Mouse (Mus musculus): Measurements from ENCODE around the gene Anks1.
"Not testable (repeated sequence)": the region's sequence is repeated elsewhere in the genome, so short reads cannot be mapped to it uniquely, and the experiment has no call there.

Anks1 gene

DNA sequence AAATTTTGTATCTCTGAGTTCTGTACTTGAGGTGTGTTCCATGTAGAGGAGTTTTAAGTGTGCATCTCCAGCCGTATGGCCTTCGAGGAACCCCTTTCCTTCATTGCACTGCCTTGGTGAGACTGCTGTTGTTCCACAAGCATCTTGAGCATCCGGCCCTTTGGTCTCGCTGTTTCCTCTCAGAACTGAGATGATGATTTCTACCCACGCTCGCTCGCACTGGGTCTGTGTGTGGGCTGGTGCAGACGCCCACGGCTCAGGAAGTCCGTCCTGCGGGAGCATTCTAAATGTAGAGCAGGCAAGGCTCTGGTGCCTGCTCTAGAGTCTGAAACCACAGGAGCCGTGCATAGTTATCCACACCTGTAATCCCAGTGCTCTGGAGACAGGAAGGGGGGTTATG lies 88.1 kb downstream of the Anks1 start:
- DNase-seq (ENCODE audit: low read depth, low spot score), result no peak

DNA sequence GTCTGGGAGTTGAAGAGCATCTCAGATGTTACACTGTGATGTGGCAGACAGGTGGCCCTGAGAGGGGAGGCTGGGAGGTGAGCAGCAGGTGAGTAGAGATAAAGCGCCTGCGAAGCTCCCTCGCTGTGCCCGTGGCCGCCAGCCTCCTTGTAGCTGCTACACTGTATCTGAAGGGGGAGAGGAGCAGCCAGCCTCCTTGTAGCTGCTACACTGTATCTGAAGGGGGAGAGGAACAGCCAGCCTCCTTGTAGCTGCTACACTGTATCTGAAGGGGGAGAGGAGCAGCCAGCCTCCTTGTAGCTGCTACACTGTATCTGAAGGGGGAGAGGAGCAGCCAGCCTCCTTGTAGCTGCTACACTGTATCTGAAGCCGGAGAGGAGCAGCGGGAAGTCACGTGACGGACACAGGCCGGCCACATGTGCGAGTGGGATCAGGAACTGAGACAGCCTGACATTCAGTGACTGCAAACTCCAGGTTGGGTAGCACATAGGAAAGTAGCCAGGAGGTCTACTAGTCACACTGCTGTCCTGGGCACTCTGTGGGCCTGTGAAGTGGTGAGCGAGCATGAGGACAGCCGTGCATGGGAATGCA lies 90.7 kb downstream of the Anks1 start:
- DNase-seq (ENCODE audit: low read depth, low spot score), result not testable (repeated sequence)

DNA sequence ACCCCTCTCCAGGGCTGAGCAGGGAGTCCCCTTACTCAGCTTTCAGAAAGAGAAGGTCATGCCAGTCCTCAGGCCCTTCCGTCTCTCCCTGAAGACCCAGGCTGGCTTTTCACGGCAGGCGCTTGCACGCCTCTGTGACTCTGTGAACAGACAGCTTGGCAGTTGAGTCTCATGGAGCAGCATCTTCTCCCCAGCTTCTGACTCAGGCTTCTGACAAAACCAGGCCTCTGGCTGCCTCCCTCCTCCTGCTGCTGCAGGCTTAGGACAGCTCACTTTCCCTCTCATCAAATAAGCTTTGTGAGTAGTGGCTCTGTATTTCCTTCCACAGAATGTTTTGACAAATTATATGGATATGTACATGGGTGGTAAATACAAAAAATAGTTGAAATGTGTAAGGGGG lies 91.3 kb downstream of the Anks1 start:
- no peak for DNase-seq (ENCODE audit: low read depth, low spot score)

DNA sequence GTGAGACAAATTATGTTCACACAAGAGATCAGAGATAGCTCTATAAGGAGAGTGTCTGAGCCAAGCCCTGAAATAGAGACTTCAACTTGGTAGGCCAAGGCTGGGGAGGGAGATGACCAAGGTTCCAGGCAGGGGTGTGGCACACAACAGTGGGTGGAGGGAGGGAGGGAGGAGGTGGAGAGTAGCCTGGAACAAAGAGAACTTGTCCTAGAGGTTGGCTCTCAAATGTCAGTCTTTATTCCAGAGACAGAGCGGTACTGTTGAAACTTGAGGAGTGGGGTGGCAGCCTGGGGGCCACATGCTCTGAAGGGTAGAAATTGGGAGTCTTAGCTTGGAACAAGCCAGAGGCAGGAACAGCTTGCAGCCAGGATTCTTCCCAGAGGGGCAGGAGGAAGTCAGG lies 91.7 kb downstream of the Anks1 start:
- no peak for DNase-seq (ENCODE audit: low read depth, low spot score)

DNA sequence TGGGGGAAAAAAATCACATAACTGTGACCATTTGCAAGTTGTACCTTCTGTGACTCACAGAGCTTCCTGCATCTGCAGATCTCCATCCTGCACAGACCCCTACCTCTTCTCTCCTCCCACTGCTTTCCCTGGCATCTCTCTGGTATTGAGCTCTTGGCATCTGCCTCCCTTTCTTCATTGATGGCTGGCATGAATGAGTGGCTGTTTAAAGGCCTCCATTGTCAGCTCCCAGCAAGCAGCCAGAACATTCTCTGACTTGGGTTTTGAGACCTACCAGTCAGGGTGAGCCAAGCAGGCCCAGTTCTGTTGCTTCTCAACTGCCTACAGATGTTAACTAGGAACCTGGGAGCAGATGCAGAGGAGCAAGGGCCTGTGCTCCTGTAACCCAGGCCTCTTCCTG lies 96.3 kb downstream of the Anks1 start:
- no peak for DNase-seq (ENCODE audit: low read depth, low spot score)

DNA sequence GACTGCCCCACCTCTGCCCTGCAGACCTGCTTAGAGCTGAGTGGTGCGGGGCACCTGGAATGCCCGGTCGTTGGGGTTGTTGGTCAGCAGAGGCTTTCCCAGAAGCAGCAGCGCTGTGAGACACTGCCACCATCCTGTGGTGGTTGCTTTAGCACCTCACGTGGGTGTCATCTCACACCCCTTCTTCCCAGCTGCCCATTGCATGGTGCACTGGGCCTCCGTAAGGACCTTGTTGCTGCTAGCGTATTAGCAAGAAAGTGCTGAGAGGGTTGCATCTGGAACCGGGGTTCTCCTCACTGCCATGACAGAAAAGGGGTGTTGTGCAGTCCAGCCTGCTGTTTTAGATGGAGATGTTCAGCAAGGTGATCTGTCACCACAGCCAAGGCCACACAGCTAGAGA lies 97.1 kb downstream of the Anks1 start:
- DNase-seq (ENCODE audit: low read depth, low spot score), result no peak

DNA sequence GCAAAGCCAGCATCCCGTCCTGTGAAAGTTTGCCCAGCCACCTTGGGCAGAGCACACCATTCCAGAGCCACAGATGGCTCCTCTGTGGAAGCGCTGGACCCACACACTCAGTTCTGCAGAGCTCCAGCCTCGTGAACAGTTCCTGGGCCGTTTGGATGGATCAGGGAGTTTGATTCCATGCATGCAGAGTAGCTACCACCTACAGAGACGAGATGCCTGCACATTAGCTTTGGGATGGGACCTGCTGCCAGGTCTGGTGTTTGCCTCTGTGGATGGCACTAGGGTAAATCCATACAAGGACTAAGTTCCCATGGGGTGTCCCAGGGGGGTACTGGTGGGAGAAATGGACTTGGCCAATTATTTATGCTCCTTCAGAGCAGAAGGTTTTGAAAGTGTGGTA lies 97.5 kb downstream of the Anks1 start:
- no peak for DNase-seq (ENCODE audit: low read depth, low spot score)

DNA sequence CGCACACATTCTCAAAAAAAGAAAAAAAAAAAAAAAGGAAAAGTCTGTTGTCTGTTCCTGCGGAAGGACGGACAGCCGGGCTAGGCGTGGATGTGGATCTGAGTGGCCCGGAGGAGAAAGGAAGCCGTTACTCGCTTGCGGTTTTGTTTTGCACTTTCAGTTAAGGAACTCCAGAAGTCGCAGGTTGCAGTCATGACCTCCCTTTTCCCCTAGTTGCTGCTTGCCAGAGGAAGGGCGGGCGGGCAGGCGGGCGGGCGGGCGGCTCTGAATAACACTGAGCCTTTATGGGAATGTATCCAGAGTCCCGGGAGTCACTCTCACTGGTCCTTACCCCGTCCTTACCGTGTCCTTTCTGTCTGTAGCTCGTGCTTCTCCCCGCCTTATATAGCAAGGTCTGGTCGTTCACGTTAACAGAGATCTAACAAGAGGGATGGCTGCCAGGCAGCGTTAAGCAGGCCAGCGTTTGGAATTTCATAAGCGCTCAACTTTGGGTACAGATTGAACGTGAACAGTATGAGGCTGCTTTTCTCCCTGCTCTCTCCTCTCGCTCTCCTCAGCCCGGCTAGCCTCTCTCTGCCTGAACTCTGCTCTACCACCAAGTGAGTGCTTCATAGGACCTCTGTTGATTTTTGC lies 98.2 kb downstream of the Anks1 start:
- peak; percentile 30 for DNase-seq (ENCODE audit: low read depth, low spot score)

DNA sequence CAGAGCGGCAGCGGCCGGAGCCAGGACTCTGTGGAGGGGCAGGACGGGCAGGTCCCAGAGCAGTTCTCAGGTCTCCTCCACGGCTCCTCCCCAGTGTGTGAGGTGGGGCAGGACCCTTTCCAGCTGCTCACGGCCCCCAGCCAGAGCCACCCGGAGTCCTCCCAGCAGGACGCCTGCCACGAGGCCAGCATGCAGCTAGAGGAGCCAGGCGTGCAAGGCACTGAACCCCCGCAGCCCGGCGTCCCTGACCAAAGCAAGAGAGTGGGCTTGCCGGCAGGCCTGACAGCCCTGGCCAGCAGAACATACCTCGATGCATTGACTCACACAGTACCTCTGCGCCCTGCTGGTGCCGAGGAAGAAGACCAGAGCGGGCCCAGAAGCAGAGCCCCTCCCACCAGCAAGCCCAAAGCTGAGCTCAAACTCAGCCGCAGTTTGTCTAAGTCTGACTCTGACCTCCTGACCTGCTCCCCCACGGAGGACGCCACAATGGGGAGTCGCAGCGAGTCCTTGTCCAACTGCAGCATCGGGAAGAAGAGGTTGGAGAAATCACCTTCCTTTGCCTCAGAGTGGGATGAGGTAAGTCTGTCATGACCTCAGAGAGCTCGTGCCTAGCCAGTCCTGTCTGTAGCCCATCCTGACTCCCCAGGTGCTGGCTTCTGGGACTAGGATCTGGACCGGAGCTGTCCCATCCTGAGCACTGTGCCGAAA lies 98.9 kb downstream of the Anks1 start:
- no peak for DNase-seq (ENCODE audit: low read depth, low spot score)

DNA sequence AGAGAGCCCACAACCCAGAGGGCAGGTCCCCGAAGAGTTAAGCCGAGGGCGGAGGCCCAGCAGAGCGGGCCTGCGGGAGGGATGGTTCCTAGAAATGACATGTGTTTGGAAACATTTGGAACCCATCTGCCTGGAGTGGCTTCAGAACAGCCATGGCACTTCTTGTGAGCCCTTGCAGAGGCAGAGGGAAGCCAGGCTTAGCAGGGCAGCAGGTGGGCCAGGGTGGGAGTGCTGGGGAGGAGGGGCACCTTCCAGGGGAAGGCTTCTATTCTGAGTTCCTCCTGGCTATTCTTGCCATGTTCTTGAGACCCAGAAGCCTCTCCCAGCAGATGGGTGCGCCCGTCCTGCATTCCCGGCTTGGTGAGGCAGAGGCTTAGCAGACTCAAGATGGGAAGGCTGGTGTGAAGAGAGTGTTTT lies 99.5 kb downstream of the Anks1 start:
- DNase-seq (ENCODE audit: low read depth, low spot score), result no peak

DNA sequence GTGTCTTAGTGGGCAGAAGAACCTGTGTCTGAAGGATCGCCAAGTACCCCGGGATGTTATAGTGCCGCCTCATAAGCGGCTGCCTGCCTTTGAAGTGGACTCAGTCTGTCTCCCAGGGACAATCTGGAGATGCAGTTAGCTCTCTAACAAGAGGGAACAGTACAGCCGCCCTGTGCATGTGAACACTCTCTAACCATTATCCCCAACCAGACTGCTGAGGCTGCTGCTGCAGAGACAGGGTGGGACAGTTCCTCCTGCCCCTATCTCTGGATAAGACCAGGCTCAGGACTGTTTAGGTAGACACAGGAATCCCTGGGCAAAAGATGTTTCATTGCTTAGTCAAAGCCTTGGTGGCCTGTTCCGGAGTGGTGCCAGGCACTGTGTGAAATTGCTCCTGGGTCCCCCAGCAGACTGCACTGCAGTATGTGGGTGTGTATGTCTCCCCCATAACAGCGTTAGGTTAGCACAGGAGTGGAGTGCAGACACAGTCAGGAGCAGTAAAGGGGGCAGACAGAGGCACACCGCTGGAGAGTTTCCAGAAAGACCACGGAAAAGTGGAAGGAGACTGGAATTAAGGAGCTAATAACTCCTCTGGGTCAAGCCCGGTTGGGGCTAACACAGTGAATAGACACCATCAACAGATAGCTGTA lies 100.1 kb downstream of the Anks1 start:
- no peak for DNase-seq (ENCODE audit: low read depth, low spot score)

DNA sequence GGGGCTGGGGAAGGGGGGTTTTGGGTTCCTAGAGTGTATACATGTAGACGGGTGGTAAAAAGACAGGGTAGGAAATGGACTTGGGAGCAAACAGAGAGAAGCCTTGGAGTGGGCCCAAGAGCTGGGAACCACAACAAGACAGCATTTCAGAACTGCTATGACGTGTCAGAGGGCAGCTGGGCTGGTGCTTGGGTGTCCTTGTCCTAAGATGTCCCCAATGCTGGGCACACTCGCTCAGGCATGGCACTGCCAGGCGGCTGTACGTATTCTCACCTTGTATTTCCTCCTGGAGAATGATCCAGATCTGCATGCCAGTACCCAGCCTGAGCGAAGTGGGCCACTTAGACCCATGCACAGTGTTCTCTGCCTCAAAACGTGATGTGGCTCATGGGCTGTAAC lies 100.6 kb downstream of the Anks1 start:
- no peak for DNase-seq (ENCODE audit: low read depth, low spot score)

DNA sequence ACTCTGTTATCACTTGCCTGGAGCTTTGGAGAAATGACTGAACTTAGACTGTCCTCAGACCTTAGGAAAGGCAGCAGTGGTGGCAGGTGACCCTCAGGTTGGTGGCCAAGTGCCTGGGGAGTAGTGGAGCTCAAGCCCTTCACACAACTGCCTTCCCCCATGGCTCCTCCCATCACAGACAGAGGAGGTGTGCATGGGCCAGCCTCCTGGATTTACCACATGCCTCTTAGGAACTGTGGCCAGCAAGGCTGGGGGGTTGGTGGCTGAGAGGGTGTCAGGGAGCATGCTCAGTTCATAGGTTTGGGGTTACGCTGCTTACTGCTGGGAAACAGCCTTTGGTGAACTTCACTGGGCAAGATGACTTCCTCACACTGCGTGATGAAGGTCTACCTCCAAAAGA lies 101.8 kb downstream of the Anks1 start:
- DNase-seq (ENCODE audit: low read depth, low spot score), result no peak

DNA sequence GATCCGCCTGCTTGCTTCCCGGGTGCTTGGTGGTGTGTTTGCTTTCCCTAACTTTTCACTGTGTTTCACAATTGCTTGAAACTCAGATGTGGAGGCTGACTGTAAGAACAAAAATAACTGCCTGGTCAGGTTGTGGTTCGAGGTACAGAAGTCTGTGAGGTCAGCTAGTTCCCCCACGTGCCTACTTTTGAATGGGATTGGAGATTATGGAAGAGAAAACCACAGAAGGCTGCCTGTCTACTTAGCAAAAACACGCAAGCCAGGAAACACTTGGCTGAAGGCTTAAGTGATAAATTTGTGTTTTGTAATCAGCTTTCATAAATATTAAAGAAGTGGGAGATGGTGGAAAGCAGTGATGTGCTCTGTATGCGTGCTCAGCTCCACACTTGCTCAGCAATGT lies 103.7 kb downstream of the Anks1 start:
- no peak for DNase-seq (ENCODE audit: low read depth, low spot score)

DNA sequence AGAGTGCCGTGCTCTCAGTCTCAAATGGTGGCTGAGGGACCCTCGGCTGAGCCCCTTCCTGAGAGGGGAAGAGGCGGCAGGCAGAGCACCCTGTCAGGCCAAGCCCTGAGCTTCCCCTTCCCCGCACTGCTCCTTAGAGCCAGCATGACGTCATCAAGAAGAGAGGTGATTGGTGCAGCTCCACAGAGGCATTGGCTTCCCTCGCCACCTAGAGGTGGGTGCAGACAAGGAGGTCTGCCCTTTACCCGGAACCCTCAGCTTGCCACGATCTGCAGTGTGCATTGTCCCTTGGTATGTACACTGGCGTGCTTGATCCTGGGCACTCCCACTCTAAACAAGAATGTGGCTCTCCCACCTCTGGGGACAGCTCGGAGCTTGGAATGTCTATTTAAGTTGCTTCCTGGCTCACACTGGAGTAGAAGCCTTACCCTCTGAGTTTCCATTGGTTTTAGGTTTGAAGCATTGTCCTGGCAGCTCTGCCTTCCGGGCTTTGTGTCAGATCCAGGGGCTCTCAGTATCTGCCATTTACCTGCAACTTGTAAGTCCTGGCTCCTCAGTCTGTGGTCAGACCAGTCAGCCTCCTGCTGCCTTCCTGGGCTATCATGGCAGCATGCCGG lies 104.3 kb downstream of the Anks1 start:
- peak; percentile 66 for DNase-seq (ENCODE audit: low read depth, low spot score)

DNA sequence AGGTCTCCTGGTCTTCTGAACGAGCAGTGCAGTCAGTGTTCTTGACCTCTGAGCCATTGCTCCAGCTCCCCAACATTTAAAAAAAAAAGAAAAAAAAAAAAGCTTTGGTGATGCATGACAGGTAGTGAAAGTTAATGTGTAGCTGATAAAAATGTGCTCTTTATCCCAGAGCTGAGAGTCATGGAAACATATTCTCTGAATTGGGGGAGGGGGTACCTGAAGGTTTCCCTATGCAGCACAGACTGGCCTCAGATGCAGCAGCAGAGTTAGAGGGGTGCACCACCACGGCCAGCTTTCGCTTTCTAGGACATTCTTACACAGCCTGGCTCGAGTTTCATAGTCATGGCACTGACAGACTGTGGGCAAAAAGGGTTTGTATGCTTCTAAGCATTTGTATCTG lies 105.3 kb downstream of the Anks1 start:
- DNase-seq (ENCODE audit: low read depth, low spot score), result no peak

DNA sequence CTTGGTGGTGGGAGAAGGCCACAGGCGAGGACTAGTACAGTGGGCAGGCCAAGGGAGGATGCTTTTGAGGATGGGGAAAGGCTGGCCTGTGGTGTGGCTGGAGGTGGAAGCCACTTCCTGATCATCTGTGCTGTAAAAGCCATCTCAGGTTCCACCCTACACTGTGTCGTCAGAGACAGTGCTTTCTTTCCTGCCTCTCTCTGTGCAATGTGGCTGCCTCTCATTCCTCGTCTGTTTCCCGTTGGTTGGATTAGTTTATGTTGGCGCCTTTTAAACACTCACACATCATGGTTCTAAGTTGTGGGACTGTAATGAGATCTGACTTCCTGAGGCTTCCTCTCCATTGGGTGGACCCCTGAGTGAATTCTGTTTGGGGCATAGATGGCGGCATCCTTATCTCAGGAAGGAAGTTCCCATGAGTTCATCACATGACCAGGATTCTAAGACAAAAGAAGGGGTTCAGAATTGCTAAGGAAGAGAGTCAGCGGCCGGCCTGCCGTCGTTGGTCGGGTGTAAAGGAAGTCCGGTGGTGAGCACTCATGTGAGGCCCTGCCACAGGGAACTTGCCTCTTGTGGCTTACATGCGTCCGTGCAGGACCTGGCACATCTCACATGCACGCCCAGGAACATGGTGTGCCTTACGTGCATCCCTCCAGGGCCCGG lies 106.1 kb downstream of the Anks1 start:
- DNase-seq (ENCODE audit: low read depth, low spot score), result no peak

DNA sequence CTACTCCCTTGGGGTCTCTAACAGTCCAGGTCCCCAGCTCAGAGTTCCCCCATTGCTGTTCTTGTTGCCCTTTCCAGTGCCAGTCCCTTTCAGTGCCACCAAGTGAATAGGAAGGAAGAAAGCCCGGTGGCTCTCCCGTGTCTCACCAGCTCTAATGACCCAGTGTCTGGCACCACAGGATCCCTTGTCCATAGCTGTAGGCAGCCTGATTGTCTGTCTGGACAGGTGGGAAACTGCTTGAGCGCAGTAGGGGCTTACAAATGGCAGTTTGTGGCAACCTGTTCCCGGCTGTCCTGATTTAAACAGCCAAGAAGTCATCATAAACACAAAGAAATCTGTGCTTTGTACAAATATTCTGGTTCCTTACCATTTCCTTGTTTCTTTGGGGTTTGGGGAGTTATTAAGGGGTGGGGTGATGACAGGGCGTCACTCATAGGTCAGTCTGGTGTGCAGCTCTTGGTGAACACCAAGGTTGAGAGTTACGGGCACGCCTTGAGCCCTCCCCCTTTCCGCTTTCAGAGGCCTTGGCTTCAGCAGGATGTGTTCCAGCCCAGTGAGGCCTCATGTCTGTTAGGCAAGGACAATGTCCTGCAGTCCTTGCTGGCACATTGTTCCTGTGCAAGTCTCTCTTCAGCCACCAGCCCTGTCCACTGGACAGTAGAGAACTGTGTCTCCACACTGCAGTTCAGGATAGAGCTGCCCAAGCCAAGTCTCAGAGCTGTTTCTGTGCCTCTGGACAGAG lies 107.1 kb downstream of the Anks1 start:
- DNase-seq (ENCODE audit: low read depth, low spot score), result no peak

DNA sequence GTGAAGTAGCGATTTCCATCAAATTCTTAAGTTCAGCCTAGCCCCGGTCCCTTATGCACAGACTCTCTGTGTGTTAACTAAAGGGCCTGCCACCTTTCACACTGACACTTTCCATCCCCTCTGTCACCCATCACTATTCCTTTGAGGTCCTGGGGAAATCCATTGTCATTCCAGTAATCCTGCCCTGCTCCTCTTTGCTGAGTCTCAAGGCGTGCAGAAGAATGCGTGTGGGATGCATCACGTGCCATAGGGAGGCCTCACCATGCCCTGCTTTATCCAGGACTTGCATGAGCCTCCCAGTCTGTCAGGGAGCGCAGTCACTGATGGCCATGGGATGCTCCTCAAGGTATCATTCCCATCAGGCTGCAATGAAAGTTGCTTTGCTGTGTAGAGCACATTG lies 109.2 kb downstream of the Anks1 start:
- no peak for DNase-seq (ENCODE audit: low read depth, low spot score)

DNA sequence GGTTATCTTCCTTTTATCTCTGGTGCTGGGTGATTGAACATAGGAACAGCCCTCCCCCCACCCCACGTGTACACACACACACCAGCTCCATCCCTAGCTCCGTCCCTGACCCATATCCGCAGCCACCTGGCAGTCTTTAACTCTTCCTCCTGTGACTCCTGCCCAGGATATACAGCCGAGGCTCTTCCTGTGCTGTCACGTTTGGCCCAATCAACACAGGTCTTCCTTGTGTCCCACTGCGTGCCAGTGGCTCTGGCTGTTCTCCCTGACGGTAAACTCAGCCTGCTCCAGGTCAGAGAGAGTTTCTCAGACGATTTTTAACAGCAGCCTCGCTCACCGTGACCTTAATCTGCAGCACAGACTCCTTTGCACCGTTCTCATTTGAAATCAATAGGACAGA lies 109.7 kb downstream of the Anks1 start:
- no peak for DNase-seq (ENCODE audit: low read depth, low spot score)

All from embryo, embryonic 11.5 days (tissue).